Mouse (Mus musculus) testis, postnatal 10 days (tissue): ENCODE results near the gene Rufy4.

Experiments used
- DNase-seq: peaks from one replicate; pipeline ENCODE4 v3.0.0; 2021; ENCODE audit warnings: low spot score

Rufy4 gene

DNA sequence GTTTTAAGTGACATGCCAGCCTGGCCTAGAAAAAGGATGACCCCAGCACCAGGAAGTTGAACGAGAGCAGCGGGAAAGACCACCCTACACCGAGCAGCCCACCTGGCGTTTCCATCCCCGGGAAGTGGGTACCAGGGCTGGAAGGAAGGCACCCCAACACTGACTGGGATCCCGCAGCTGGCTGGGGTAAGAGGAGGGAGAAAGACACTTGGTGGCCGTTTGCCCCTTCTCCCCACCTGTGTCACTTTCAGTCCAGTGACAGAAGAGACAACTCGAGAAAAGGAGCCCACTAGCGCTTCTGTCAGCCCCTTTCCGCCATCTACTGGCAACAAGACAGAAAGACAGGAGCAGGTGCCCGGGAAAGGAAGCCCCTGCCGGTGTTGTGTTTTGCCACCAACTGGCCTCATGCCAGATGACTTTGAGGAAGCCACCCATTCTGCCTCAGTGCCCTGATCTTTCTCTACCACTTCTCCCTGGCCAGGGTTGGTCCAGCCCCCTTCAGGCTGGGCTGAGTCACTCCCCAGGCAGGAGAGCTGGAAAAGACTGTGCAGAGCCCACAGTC is at the start of gene Rufy4:
TSS of gene Rufy4 (plus strand) at position 551 of the 562 bp plus-strand sequence.
- peak; percentile 77 for DNase-seq

DNA sequence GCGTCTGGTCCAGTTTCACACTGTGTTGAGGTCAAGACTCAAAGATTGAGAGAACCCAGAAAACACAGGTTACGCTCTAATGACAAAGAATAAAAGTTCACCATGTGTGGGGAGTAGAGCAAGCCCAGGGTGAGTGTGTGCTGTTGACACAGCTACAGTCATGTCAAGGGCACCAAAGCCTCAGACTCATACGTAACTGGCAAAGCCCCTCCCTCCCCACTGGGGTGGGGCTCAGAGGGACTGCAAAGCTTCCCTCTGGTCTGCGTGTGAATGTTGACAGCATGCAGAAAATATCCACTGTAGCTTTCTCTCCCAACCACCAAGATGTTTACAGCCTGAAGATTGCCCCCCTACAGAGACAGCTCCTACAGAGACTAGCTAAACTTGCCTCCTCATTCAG is 49.1 kb upstream of the Rufy4 start:
- no peak for DNase-seq

GRCm38 (mm10) chr1:74077353-74077752 is 48.0 kb upstream of the Rufy4 start:
- peak; percentile 88 for DNase-seq

DNA sequence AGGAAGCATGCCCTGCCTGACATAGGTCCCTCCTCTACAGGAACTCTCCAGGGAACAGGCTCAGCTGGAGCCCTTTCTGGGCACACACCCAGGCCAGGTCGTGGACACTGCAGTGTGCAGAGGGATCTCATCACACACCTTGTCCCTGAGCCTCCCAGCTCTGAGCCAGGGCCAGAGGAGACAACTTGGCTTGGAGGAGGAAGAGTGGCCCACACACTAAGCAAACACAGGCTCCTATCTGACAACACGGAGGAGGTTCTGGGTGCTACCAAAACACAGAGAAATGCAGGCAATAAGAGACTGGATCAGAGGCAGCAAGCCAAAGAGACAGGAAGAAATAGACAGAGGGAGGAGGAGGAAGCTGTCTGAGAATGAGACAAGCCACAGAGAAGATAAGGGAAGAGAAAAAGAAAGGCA is 43.8 kb upstream of the Rufy4 start:
- DNase-seq = no peak

DNA sequence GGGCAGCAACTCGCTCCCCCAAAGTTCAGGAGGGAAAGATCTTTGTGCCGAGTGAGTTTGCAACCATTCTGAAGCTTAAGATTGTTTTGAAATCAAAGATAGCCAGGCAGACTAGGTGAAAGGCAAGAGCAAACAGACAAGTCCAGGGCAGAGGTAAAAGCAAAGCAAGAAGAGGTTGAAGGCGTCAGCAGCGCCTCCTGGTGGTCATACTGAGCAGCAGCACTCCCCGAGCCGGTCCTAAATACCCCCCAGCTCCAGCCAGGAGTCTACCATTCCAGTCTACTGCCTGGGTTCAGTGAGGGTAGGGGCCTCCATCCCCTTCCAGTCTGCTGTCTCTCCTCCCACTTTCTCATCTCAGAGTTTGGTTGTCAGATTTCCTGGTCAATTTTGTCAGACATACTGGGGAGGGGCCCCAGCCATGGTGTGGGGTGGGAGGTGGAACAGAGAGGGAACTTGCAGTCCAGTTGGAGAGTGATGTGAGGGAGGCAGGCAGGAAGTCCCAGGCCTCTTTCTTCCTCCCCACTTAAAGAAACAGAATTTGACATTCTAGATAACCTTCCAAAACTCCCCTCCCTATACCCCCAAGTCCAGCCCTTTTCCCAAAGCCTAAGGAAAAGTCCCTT is 42.4 kb upstream of the Rufy4 start:
- DNase-seq = peak; percentile 79

DNA sequence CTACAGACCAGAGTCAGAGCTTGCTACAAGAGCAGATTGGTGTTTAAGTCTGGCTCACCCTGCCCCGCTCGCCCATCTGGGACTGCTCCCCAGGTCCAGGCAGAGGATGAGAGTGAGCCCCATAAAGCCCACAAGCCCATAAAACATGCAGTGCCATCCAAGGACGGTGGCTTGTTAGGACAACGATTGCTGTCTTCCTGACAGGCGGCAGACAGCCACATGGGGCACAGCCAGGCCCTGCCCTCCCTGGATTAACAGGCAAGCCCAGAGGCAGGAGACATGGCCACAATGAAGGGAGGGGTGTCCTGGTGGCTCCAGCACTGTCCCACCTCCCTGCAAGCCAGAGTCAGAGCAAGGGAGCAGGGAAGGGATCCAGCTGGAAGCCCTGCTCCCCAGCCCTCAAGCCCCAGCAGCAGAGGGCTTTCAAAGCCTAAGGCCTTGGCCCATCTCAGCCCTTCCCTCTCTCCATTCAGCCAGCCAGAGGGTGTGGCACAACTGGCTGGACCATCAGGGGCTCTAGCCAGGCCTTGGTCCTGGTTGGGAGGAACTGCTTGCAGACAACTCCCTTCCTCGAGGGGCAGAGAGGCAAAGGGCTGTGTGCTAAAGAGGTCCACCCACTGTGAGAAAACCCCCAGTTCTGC is 41.2 kb upstream of the Rufy4 start:
- DNase-seq = no peak

DNA sequence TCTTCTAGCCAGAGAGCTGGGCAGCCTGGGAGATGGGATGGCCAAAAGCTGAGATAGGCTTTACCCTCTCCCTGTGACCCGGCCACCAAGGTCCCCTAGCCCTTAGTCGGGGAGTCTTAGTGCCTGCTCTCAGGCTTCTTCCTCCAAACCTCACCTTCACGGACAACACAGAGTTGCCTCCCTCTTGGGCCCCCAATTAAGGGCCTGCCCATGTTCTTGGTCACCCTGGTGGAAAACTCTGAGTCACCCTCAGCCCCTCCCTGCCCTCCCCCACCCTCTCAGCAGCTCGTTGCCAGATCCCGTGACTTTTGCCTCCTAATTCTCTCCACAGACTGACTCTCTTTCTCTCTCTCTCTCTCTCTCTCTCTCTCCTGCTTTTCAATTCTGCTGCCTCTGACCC is 40.6 kb upstream of the Rufy4 start:
- no peak for DNase-seq

DNA sequence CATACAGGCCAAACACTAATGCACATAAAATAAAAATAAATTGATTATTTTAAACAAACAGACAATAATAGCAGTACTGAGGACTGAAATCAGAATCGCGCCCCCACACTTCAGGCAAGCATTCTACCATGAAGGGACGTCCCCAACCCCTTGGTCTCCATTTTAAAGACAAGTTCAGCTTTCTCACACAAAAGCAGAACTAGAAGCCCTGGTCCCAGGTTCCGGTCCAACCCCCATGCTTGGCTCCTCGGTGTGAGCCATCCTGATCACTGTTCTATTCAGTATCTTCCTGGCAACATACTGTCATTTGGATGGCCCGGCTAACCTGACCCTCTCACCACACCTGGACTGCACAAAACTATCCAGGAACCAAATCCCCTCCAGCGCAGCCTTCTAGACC is 39.8 kb upstream of the Rufy4 start:
- no peak for DNase-seq

GRCm38 (mm10) chr1:74088569-74088968 is 36.8 kb upstream of the Rufy4 start:
- no peak for DNase-seq

DNA sequence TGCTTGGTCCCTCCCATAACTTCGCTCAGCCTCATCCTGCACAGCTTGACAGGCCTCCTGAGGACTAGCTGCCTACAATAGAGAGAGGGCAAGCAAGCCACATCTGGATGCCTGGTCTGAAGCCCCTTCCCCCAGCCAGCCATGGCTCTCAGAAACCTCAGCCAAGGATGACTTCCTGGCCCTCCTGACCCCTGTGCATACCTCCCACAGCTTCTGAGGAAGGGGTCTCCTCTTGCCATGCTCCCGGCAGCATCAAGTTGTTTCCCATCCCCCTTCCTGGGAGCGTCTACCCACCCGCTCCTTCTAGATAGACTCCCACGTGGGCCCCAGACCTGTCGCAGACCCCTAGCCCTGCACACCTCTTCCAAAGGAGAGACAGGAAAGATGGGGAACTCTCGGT is 35.0 kb upstream of the Rufy4 start:
- no peak for DNase-seq

DNA sequence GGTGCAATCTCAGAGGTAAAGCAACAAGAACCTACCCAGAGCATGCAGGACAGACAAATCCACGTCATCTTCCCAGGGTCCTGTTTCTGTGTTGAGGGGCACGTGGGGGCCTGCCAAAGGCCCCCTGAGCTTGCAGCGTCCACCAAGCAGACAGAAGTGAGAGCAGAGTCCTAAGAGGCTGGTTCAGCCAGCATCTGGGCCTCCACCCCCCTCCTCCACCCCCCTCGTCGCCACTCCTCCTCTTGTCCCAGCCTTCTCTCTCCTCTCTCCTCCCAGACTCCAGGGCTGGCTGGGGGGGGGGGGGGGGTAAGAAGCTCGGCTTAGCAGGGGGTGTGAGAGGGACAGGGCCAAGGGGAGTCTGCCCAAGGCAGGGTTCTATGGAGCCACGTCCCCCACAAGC is 34.2 kb upstream of the Rufy4 start:
- no peak for DNase-seq

DNA sequence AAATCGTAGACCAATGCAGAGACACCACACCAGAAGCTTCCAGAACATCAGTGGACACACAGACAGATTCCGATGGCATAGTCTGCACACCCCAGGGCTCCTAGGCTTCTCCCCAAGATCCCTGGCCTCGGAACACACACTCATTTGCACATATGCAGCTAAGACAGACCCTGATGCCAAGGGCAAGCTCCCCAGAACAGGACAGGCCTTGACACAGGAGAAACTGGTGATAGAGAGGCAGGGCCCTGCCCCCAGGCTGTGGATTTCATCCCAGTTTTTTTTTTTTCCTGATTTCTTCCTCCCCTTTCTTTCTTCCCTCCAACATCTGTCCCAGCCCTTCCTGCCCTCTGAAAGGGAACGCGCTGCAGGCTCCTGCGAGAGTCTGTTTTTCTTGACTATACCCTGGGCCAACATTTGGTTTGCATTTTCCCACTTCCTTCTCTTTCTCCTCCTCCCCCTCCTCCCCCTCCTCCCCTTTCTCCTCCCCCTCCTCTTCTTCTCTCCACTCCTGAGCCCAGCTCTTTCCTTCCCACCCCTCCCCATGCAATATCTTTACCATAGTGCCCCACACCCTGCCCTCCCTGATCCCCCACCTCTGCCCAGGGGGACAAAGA is 33.6 kb upstream of the Rufy4 start:
- DNase-seq = no peak

GRCm38 (mm10) chr1:74092242-74092641 is 33.1 kb upstream of the Rufy4 start:
- no peak for DNase-seq

DNA sequence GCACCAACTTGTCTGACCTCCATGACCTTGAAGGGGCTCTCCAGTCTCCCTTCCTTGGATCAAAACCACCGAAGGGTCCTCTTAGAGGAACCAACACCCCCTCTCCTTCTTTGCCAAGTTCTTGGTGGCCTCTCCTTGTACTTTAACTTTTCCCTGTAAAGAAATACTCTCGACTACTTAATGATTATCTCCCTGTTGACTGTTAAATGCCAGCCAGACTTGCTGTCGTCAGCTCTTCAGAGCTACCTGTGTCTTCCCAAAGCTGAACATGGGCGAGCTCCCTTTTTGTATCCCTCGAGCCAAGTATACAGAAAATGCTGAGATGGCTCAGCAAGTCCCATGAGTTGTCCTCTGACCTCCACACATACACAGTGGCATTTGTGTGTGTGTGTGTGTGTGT is 31.9 kb upstream of the Rufy4 start:
- DNase-seq = no peak

DNA sequence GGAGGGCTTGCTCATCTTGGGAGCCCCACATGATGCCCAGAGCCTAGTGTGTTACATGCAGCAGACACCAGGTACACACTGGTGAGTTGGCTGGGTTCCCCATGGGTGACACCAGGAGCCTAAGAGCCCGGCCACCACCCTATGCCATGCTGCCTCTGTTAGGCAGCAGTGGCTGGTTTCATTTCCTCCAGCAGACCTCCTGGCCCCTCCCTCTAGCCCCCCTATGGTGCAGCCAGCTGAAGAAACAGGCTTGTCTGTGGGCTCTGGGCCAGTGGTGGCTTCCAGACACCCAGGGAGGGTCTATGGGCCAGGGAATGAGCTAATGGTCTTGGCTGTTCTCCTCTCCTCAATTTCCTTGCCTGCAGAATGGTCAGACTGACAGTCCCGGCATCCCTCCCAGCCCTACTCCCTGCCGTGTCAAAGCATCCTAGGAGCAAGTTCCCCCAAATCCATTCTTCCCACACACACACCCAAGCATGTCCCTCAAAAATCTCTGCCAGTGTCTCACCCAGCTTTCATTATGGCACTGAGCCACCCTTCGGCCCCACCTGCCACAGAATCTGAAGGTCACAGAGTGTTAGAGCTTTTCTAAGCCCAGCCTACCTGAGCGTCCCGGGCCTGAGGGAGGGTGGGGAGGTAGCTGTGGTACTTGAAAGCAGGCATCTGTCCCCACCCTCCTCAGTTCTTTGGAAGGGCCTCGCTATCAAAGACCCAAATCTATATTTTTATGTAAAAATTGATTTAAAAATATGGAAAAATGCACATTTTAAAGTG is 30.7 kb upstream of the Rufy4 start:
- no peak for DNase-seq

DNA sequence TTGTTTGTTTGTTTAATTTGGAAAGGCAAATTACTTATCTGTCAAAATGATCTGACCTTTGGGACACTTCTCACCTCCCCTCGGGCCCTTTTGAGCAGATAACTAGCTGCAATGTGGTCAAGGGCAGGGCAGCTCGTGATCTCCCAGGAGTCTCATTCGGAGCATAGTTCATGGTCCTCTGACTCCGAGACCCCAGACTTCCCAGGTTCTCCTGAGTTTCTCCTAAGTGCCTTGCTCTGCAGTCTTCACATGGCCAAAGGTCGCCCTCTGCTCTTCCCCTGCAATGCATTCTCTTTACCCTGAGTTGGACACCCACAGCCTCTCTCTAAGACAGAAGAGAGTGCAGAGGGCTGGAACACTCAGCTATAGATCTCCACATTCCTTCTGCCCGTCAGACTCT is 30.0 kb upstream of the Rufy4 start:
- no peak for DNase-seq

DNA sequence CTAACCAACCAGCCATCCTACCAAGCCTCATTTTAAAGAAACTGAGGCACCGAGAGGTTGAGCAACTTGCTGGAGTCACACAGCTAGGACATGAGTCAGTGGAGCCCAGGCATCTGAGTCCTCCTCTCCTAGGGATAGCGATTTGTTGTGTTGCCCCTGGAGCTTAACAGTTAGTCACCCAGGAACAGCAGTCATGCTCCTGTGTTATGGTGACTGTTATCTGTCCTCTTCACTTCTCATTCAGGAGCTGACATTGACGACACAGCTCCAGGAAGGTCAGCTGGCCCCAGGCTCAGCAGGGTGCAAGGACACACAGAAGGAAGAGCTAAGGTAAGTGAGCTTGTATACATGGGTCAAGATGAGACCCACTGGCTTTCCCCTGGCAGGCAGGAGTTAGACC is 29.6 kb upstream of the Rufy4 start:
- no peak for DNase-seq

GRCm38 (mm10) chr1:74098004-74099000 is 27.0 kb upstream of the Rufy4 start:
- DNase-seq = peak; percentile 78

GRCm38 (mm10) chr1:74099001-74099435 is 26.3 kb upstream of the Rufy4 start:
- DNase-seq = peak; percentile 79

- no peak for DNase-seq
Observed at GRCm38 (mm10) chr1:74103654-74104353, 21.5 kb upstream of the Rufy4 start.

DNA sequence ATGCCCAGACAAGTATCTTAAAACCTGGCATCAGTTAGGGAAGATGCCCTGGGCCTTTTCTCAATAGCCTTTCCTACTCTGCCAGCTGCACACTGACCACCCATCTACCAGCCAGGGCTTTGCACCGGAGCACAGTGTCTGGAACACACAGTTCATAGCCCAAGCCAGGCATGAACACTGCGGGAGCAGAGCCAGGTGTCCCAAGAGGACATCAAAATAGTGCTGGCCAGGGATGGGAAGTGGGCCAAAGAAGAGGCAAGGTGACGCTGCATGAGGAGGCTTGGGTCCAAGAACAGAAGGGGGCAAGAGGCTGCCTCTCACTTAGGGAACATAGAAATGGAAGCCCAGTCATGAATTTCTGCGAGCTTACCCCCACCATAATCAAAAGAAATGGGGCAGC is 19.7 kb upstream of the Rufy4 start:
- no peak for DNase-seq
